ENCODE assay signal across 10 mouse cellular contexts in the genomic region with DNA sequence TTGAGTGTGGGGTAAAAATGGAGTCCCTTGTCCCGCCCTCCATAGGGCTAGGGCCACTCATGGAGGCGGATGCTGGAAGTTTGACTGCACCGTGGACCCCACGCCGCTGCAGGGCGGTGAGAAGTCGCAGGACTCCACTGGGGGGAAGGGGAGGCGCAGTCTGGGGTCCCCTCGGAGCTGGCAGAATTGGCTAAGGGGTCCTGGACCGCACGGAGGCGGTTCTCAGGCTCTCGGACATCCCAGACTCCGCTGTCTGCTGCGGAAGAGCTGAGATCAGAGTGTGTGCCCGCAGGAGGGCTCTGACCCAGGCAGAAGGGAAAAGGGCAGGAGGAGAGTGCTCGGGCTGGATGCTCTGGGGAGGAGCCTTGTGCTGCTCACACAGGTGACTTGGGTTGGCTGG. TPM values are rescaled to one million over a fixed set of nuclear protein-coding genes. Genes with fewer than 3 reads are reported as not detected.
DNase-seq lines count a peak whose midpoint lies in the region; ATAC-seq and TF ChIP-seq lines count a peak whose summit lies in the region.
"Had no signal": no experiment of that assay in that cellular context is flagged by ENCODE, and none has a peak within 500 bp of the region (broad histone marks: within the 10 kb centered on the region; RNA-seq: fewer than 3 reads in every experiment).

No protein-coding gene starts in this region.

- WGBS in lung, postnatal 0 days = 6% methylated on average over 13 of the region's 17 CpGs
- WGBS in lung, adult 2 months = 7% methylated on average over 17 of the region's 17 CpGs
- WGBS in forebrain, embryonic 12.5 days = 3% methylated on average over 16 of the region's 17 CpGs
- WGBS in limb, embryonic 14.5 days = 3% methylated on average over 17 of the region's 17 CpGs
- 2% methylated on average over 17 of the region's 17 CpGs for WGBS in stomach, embryonic 14.5 days

- peaks cover 4% of the 10 kb centered on the region; the same call in 1 of the 2 replicates for H3K4me1 ChIP-seq in lung, postnatal 0 days (ENCODE audit: insufficient read depth, low read depth, low read length)
- H3K4me1 ChIP-seq in lung, adult 2 months (ENCODE audit: control insufficient read depth, insufficient read depth, low read length) = 0 out of 2 replicates have a peak, but pooled peaks cover 4% of the 10 kb centered on the region
- peaks cover 5% of the 10 kb centered on the region; the same call in 1 of the 2 replicates for H3K4me1 ChIP-seq in forebrain, embryonic 12.5 days
- peaks cover 8% of the 10 kb centered on the region for H3K4me1 ChIP-seq in limb, embryonic 14.5 days (ENCODE audit: control insufficient read depth, insufficient read depth, low read length)
- no peaks in the 10 kb centered on the region for H3K4me1 ChIP-seq in stomach, embryonic 14.5 days (ENCODE audit: control insufficient read depth, insufficient read depth, low read length)

- no peak overlapping the region for H3K27ac ChIP-seq in lung, postnatal 0 days (ENCODE audit: low read length)
- H3K27ac ChIP-seq in forebrain, embryonic 12.5 days = no peak overlapping the region
- no peak overlapping the region for H3K27ac ChIP-seq in limb, embryonic 14.5 days (replicated peaks; ENCODE audit: low read depth, low read length)
- no peak overlapping the region for H3K27ac ChIP-seq in stomach, embryonic 14.5 days (ENCODE audit: low read length)
- H3K27ac ChIP-seq: macrophage had no signal

- H3K9me3 ChIP-seq in lung, postnatal 0 days (ENCODE audit: low read length) = no peaks in the 10 kb centered on the region
- H3K9me3 ChIP-seq in forebrain, embryonic 12.5 days = no peaks in the 10 kb centered on the region
- H3K9me3 ChIP-seq in limb, embryonic 14.5 days (ENCODE audit: control insufficient read depth, low read length) = no peaks in the 10 kb centered on the region
- H3K9me3 ChIP-seq in stomach, embryonic 14.5 days (ENCODE audit: control insufficient read depth, low read depth, low read length) = no peaks in the 10 kb centered on the region

- no peak for TF ChIP-seq CTCF in lung, postnatal 0 days (IDR thresholded peaks at IDR 0.05)
- no peak for TF ChIP-seq CTCF in lung, adult 2 months (IDR thresholded peaks at IDR 0.05; ENCODE audit: insufficient read depth, low read length)

- no peak for TF ChIP-seq EP300 in lung, postnatal 0 days (IDR thresholded peaks at IDR 0.05)

- no peak for DNase-seq in lung, postnatal 0 days (ENCODE audit: low spot score)
- no peak for DNase-seq in lung, adult 2 months
- DNase-seq in limb, embryonic 14.5 days (ENCODE audit: low spot score) = no peak
- no peak for DNase-seq in layer of hippocampus, postnatal 36 days
- no peak for DNase-seq in layer of hippocampus, adult 11-12 months (ENCODE audit: low spot score)
- DNase-seq: thymus, adult 2 months had no signal

- no peaks in the 10 kb centered on the region for H3K36me3 ChIP-seq in lung, postnatal 0 days (ENCODE audit: insufficient read depth, low read length)
- H3K36me3 ChIP-seq in forebrain, embryonic 12.5 days (replicated peaks) = no peaks in the 10 kb centered on the region
- no peaks in the 10 kb centered on the region for H3K36me3 ChIP-seq in limb, embryonic 14.5 days (ENCODE audit: control insufficient read depth, insufficient read depth, low read length)
- H3K36me3 ChIP-seq in stomach, embryonic 14.5 days (ENCODE audit: control insufficient read depth, insufficient read depth, low read length) = no peaks in the 10 kb centered on the region

- H3K4me3 ChIP-seq in lung, postnatal 0 days (ENCODE audit: low read depth, low read length) = no peak overlapping the region; the same call in 1 of the 2 replicates
- no peak overlapping the region for H3K4me3 ChIP-seq in lung, adult 2 months (replicated peaks; ENCODE audit: extremely low read depth, low read depth, low read length)
- peak overlapping the region; percentile 28 for H3K4me3 ChIP-seq in forebrain, embryonic 12.5 days (replicated peaks)
- peak overlapping the region; percentile 39 for H3K4me3 ChIP-seq in limb, embryonic 14.5 days (replicated peaks; ENCODE audit: low read length)
- H3K4me3 ChIP-seq in stomach, embryonic 14.5 days (ENCODE audit: low read depth, low read length) = peak overlapping the region; percentile 36

- H3K9ac ChIP-seq in lung, postnatal 0 days (replicated peaks; ENCODE audit: low read depth) = no peak overlapping the region
- 0 out of 2 replicates have a peak overlapping the region, but pooled peaks have one; percentile 21 for H3K9ac ChIP-seq in forebrain, embryonic 12.5 days
- peak overlapping the region; percentile 65 for H3K9ac ChIP-seq in limb, embryonic 14.5 days (ENCODE audit: low read depth, low read length, severe bottlenecking)
- peak overlapping the region; percentile 33 for H3K9ac ChIP-seq in stomach, embryonic 14.5 days (replicated peaks; ENCODE audit: low read depth, low read length)

- peak; percentile 37; the same call in 1 of the 2 replicates for ATAC-seq in lung, postnatal 0 days
- ATAC-seq in forebrain, embryonic 12.5 days (ENCODE audit: low FRiP score) = no peak
- ATAC-seq in limb, embryonic 14.5 days (ENCODE audit: low FRiP score, low read depth) = peak; percentile 57; the same call in 1 of the 2 replicates
- ATAC-seq in stomach, embryonic 14.5 days (ENCODE audit: insufficient number of reproducible peaks, insufficient read depth, low FRiP score, low read depth) = no peak
- no peak for ATAC-seq in erythroblast, adult 5-6 weeks (replicated peaks; ENCODE audit: low FRiP score, poor library complexity, severe bottlenecking)

- no peak for TF ChIP-seq POLR2A in lung, adult 2 months (IDR thresholded peaks at IDR 0.05; ENCODE audit: borderline replicate concordance, extremely low read depth, low read depth, low read length)
- TF ChIP-seq POLR2A in limb, embryonic 14.5 days (IDR thresholded peaks at IDR 0.05; ENCODE audit: borderline replicate concordance, extremely low read depth, insufficient read depth, insufficient read length) = 0 out of 2 replicates have a peak, but pooled peaks have one; percentile 16

- H3K27me3 ChIP-seq in lung, postnatal 0 days (replicated peaks; ENCODE audit: insufficient read depth, low read length) = no peaks in the 10 kb centered on the region
- H3K27me3 ChIP-seq in forebrain, embryonic 12.5 days = peaks cover 27% of the 10 kb centered on the region
- no peaks in the 10 kb centered on the region for H3K27me3 ChIP-seq in limb, embryonic 14.5 days (ENCODE audit: control insufficient read depth, insufficient read depth, low read length)
- no peaks in the 10 kb centered on the region for H3K27me3 ChIP-seq in stomach, embryonic 14.5 days (ENCODE audit: control insufficient read depth, insufficient read depth, low read length)

- peak overlapping the region; percentile 55 for H3K4me2 ChIP-seq in lung, postnatal 0 days (replicated peaks; ENCODE audit: low read depth, low read length)
- peak overlapping the region; percentile 53 for H3K4me2 ChIP-seq in forebrain, embryonic 12.5 days
- peak overlapping the region; percentile 77 for H3K4me2 ChIP-seq in limb, embryonic 14.5 days (replicated peaks; ENCODE audit: low read depth, low read length, severe bottlenecking)
- peak overlapping the region; percentile 78 for H3K4me2 ChIP-seq in stomach, embryonic 14.5 days (replicated peaks; ENCODE audit: low read depth, low read length)

RNA-seq across cellular contexts. Expression of gene Ppp1r36, which starts 17.7 kb away (rescaled TPM):
- 11.5 and 14.0 TPM in 2 replicates for polyA plus RNA-seq in lung, postnatal 0 days (2015; fragmentation: Nextera tagmentation; extraction: Ambion mirVana)
- 1.1 and 1.8 TPM in 2 replicates for polyA plus RNA-seq in lung, adult 2 months (2012; rRNA removed)
- 0.13 and 0.93 TPM in 2 replicates for polyA plus RNA-seq in forebrain, embryonic 12.5 days (2016; fragmentation: Nextera tagmentation; extraction: Ambion mirVana)
- 2.1 and 4.2 TPM in 2 replicates for polyA plus RNA-seq in limb, embryonic 14.5 days (2012; rRNA removed)
- polyA plus RNA-seq in limb, embryonic 14.5 days (2014; fragmentation: Nextera tagmentation; extraction: Ambion mirVana) = 3.1 and 5.3 TPM in 2 replicates
- 3.2 and 4.0 TPM in 2 replicates for polyA plus RNA-seq in stomach, embryonic 14.5 days (2014; fragmentation: Nextera tagmentation; extraction: Ambion mirVana)
- 1 to 10 TPM; 1.7 to 1.8 TPM for total RNA-seq in layer of hippocampus, postnatal 36 days (2021)
- total RNA-seq in erythroblast, adult 5-6 weeks (2015; ENCODE audit: low replicate concordance) = not detected in 2 replicates
- not detected in 2 replicates for total RNA-seq in erythroblast, adult 5-6 weeks (2017; ENCODE audit: low replicate concordance)
- polyA plus RNA-seq: macrophage; thymus, adult 2 months had no signal

RNA-seq across cellular contexts. Expression of gene Hspa2, which starts 31.1 kb away (rescaled TPM):
- 25.0 and 30.2 TPM in 2 replicates for polyA plus RNA-seq in lung, postnatal 0 days (2015; fragmentation: Nextera tagmentation; extraction: Ambion mirVana)
- 16.4 and 24.0 TPM in 2 replicates for polyA plus RNA-seq in lung, adult 2 months (2012; rRNA removed)
- polyA plus RNA-seq in forebrain, embryonic 12.5 days (2016; fragmentation: Nextera tagmentation; extraction: Ambion mirVana) = 4.6 and 4.8 TPM in 2 replicates
- polyA plus RNA-seq in limb, embryonic 14.5 days (2012; rRNA removed) = 5.1 and 6.7 TPM in 2 replicates
- 7.7 and 8.3 TPM in 2 replicates for polyA plus RNA-seq in limb, embryonic 14.5 days (2014; fragmentation: Nextera tagmentation; extraction: Ambion mirVana)
- 9.5 and 9.9 TPM in 2 replicates for polyA plus RNA-seq in stomach, embryonic 14.5 days (2014; fragmentation: Nextera tagmentation; extraction: Ambion mirVana)
- total RNA-seq in layer of hippocampus, postnatal 36 days (2021) = 100 to 1,000 TPM; 109 to 116 TPM
- 0.42 and 4.4 TPM in 2 replicates for total RNA-seq in erythroblast, adult 5-6 weeks (2015; ENCODE audit: low replicate concordance)
- 0.68 and 1.8 TPM in 2 replicates for total RNA-seq in erythroblast, adult 5-6 weeks (2017; ENCODE audit: low replicate concordance)

Comparison
In these comparisons a context has a peak if more than half of its experiments do, and no peak if none do; other contexts are left out.
1. ATAC-seq: peak in lung, postnatal 0 days (single experiment) and limb, embryonic 14.5 days (single experiment); none in forebrain, embryonic 12.5 days (single experiment), stomach, embryonic 14.5 days (single experiment) and erythroblast, adult 5-6 weeks (single experiment).
2. H3K4me3 ChIP-seq: peak in forebrain, embryonic 12.5 days (single experiment), limb, embryonic 14.5 days (single experiment) and stomach, embryonic 14.5 days (single experiment); none in lung, postnatal 0 days (single experiment) and lung, adult 2 months (single experiment).
3. Peak in every context shown above with its lines, with median percentiles within 50 percentile points of each other: H3K4me2 ChIP-seq.